Mouse (Mus musculus) cerebellum, adult (tissue): ENCODE results near the gene Prcp.
A peak's percentile ranks its signal among the peaks of the same experiment; 100 is the strongest.

ENCODE experiments used
- ATAC-seq: cut with Nextera tagmentation; 2 replicates; pipeline ENCODE4 v1.9.2; 2017; ENCODE audit warnings: mild to moderate bottlenecking, moderate library complexity, mixed read lengths; ENCODE audit not compliant: insufficient number of reproducible peaks, low FRiP score, low TSS enrichment

Gene Prcp

GRCm38 (mm10) chr7:92874116-92874675 is at the start of gene Prcp, which contains the start of gene Ddias:
Gene Prcp (plus strand): TSS chr7:92874470.
Gene Ddias (minus strand): TSS chr7:92874247.
- peak; percentile 78 for ATAC-seq

GRCm38 (mm10) chr7:92826248-92826647 is 48.0 kb upstream of the Prcp start:
- ATAC-seq, result no peak

- peak; percentile 88 for ATAC-seq
These were observed 46.3 kb upstream of the Prcp start for GRCm38 (mm10) chr7:92827981-92828380.

- no peak for ATAC-seq
These were observed 41.9 kb upstream of the Prcp start for GRCm38 (mm10) chr7:92832395-92832794.

- ATAC-seq, result no peak
These were observed 39.9 kb upstream of the Prcp start for GRCm38 (mm10) chr7:92834391-92834790.

- no peak for ATAC-seq
These were observed 37.8 kb upstream of the Prcp start for GRCm38 (mm10) chr7:92836447-92836846.

- no peak for ATAC-seq
These were observed 37.0 kb upstream of the Prcp start for GRCm38 (mm10) chr7:92837226-92837625.

GRCm38 (mm10) chr7:92837907-92838306 is 36.4 kb upstream of the Prcp start:
- ATAC-seq, result no peak

- ATAC-seq, result no peak
These were observed 32.0 kb upstream of the Prcp start for GRCm38 (mm10) chr7:92842254-92842653.

GRCm38 (mm10) chr7:92848246-92848645 is 26.0 kb upstream of the Prcp start:
- ATAC-seq, result no peak

GRCm38 (mm10) chr7:92866526-92866925 is 7.7 kb upstream of the Prcp start:
- no peak for ATAC-seq

- no peak for ATAC-seq
These were observed 4.1 kb upstream of the Prcp start for GRCm38 (mm10) chr7:92870161-92870560.

GRCm38 (mm10) chr7:92871596-92871995 is 2.7 kb upstream of the Prcp start:
- ATAC-seq, result no peak

- peak; percentile 95 for ATAC-seq
These were observed 615 bp downstream of the Prcp start for GRCm38 (mm10) chr7:92874761-92875408.

GRCm38 (mm10) chr7:92876066-92876465 is 1.8 kb downstream of the Prcp start:
- no peak for ATAC-seq

GRCm38 (mm10) chr7:92876538-92876937 is 2.3 kb downstream of the Prcp start:
- no peak for ATAC-seq

- no peak for ATAC-seq
These were observed 4.5 kb downstream of the Prcp start for GRCm38 (mm10) chr7:92878575-92879285.

- no peak for ATAC-seq
These were observed 9.8 kb downstream of the Prcp start for GRCm38 (mm10) chr7:92883850-92884716.

GRCm38 (mm10) chr7:92884998-92885660 is 10.9 kb downstream of the Prcp start:
- ATAC-seq, result no peak

- no peak for ATAC-seq
These were observed 12.5 kb downstream of the Prcp start for GRCm38 (mm10) chr7:92886801-92887200.
